Mouse (Mus musculus) bone marrow, adult 2 months (tissue): ENCODE data around the gene 2900026A02Rik.

Experiments used
- CTCF ChIP-seq: fragments of 200-500 bp; IDR thresholded peaks from 2 replicates; pipeline ENCODE4 v1.5.1; 2011; ENCODE audit warnings: low read length, control low read depth; ENCODE audit not compliant: control insufficient read depth, insufficient read depth
- POLR2A ChIP-seq: fragments of 200-500 bp; IDR thresholded peaks from 2 replicates; pipeline ENCODE4 v1.6.1; 2011; ENCODE audit warnings: low read depth, mild to moderate bottlenecking, control low read depth, low read length, borderline replicate concordance; ENCODE audit not compliant: control insufficient read depth

GRCm38 (mm10) chr5:113101457-113101856 lies 119.6 kb downstream of the 2900026A02Rik start:
- TF ChIP-seq CTCF (no peak), POLR2A (no peak)
